ENCODE assay signal across 28 mouse cellular contexts in genomic region chr10:3656081-3656480, GRCm38 (mm10).
"Had no signal": no experiment of that assay in that cellular context is flagged by ENCODE, and none has a peak within 500 bp of the region (broad histone marks: within the 10 kb centered on the region; RNA-seq: fewer than 3 reads in every experiment).

No protein-coding gene starts in this region.

- H3K4me3 ChIP-seq: embryonic facial prominence, embryonic 10.5 days; embryonic facial prominence, embryonic 12.5 days; embryonic facial prominence, embryonic 13.5 days; embryonic facial prominence, embryonic 15.5 days; erythroblast, embryonic 14.5 days; forebrain, embryonic 10.5 days; forebrain, embryonic 12.5 days; forebrain, embryonic 13.5 days; forebrain, embryonic 15.5 days; gastrocnemius, adult 2 months; heart, adult 2 months had no signal

- H3K4me2 ChIP-seq: embryonic facial prominence, embryonic 12.5 days; embryonic facial prominence, embryonic 13.5 days; embryonic facial prominence, embryonic 15.5 days; forebrain, embryonic 12.5 days; forebrain, embryonic 13.5 days; forebrain, embryonic 15.5 days had no signal

- H3K36me3 ChIP-seq: embryonic facial prominence, embryonic 10.5 days; embryonic facial prominence, embryonic 12.5 days; embryonic facial prominence, embryonic 13.5 days; embryonic facial prominence, embryonic 15.5 days; forebrain, embryonic 10.5 days; forebrain, embryonic 12.5 days; forebrain, embryonic 15.5 days had no signal

- ATAC-seq: forebrain, embryonic 13.5 days; forebrain, embryonic 14.5 days; forebrain, embryonic 15.5 days; forebrain, embryonic 16.5 days; forebrain, postnatal 0 days had no signal

- H3K9ac ChIP-seq: embryonic facial prominence, embryonic 12.5 days; embryonic facial prominence, embryonic 13.5 days; embryonic facial prominence, embryonic 15.5 days; forebrain, embryonic 12.5 days; forebrain, embryonic 13.5 days; forebrain, embryonic 15.5 days; forebrain, postnatal 0 days had no signal

- H3K27ac ChIP-seq: embryonic facial prominence, embryonic 10.5 days; embryonic facial prominence, embryonic 12.5 days; embryonic facial prominence, embryonic 13.5 days; embryonic facial prominence, embryonic 15.5 days; forebrain, embryonic 10.5 days; forebrain, embryonic 12.5 days; forebrain, embryonic 13.5 days; forebrain, embryonic 15.5 days; gastrocnemius, adult 2 months; heart, adult 2 months had no signal

- H3K27me3 ChIP-seq: embryonic facial prominence, embryonic 12.5 days; embryonic facial prominence, embryonic 13.5 days; embryonic facial prominence, embryonic 15.5 days; forebrain, embryonic 12.5 days; forebrain, embryonic 13.5 days; forebrain, embryonic 15.5 days had no signal

- H3K9me3 ChIP-seq: embryonic facial prominence, embryonic 10.5 days; embryonic facial prominence, embryonic 12.5 days; embryonic facial prominence, embryonic 13.5 days; embryonic facial prominence, embryonic 15.5 days; forebrain, embryonic 10.5 days; forebrain, embryonic 12.5 days; forebrain, embryonic 13.5 days; forebrain, embryonic 15.5 days had no signal

- H3K4me1 ChIP-seq: embryonic facial prominence, embryonic 10.5 days; embryonic facial prominence, embryonic 12.5 days; embryonic facial prominence, embryonic 13.5 days; embryonic facial prominence, embryonic 15.5 days; forebrain, embryonic 10.5 days; forebrain, embryonic 12.5 days; forebrain, embryonic 13.5 days; forebrain, embryonic 15.5 days had no signal

- DNase-seq: cerebellum, adult 2 months; cerebellum, adult 8-10 months; cerebellum, adult 9-10 months; cerebellum, adult 9-11 months; cerebellum, postnatal 10 days; cerebellum, postnatal 14 days; cerebellum, postnatal 25 days; cerebellum, postnatal 36 days; embryo, embryonic 11 days; forebrain, postnatal 0 days; gastrocnemius, adult 2 months; gastrocnemius, postnatal 10 days; gastrocnemius, postnatal 14 days; gastrocnemius, postnatal 25 days; gastrocnemius, postnatal 36 days; heart, adult 18-20 months; heart, adult 2 months had no signal
